Mouse (Mus musculus): ENCODE results near the gene Pcdh15. TPM values are rescaled to one million over a fixed set of nuclear protein-coding genes. Genes with fewer than 3 reads are reported as not detected.

Gene Pcdh15
- total RNA-seq (2023), result not detected

GRCm38 (mm10) chr10:73098966-73099845 is at the start of gene Pcdh15:
Pcdh15 (plus strand) TSS chr10:73099342.

All from CD4-positive naive resting alpha-beta T cell, adult 76 days (primary cell).